Mouse (Mus musculus): ENCODE measurements at regions not wholly inside any gene's neighbourhood (a gene's known extent, or its start where the extent isn't known, plus 50 kb on each side); places are given as distances from the start of the nearest gene placed in this dataset.

DNA sequence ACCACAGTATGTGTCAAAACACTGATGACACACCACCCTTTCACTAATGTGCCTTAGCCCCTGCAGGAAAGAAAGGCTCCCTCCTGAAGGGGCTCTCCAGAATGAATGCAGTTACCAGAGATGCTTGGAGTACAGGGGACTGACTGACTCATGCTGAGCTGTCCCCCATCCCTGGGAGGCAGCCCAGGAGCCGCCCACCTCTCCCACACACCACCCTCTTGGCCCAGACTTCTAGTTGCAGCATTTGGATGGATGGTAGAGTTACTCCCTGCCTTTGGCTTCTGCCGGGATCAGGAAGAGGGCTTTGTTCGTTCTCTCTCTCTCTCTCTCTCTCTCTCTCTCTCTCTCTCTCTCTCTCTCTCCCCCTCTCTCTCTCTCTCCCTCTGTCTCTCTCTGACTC lies 53.4 kb upstream of the Jun start:
- DNase-seq (ENCODE audit: low spot score in 2 of 2), result no peak

DNA sequence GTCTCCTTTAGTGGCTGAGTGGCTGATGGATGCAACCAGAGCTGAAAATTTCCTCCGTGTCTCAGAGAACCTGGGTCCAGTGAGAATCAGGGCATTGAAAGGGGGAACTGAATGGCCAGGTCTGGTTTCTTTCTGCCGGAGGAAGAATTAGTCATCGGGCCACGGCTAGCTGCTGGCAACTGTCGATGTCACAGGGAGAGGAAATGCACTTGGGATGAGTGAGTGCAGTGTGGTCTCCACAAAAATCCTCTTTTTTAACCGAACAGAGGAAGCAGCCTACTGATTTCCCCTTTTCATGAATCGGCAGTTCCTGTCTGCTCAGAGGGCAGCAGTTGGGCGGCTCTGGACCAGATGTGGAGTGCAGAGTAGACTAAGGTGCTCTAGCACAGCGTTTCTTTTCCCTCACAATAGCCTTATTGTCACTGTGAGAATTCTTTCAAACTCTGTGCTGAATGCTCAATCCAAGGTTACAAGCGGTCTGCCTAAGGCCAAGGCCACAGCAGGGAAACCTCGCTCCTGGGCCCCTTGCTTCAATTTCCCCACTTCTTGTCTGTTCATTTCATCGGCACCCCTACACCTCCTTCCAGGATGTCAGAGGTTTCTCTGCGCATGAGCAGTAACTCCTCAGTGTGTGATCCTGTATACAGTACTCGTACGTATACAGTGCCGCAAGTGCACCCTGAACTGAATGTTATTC lies 54.1 kb upstream of the Jun start:
- no peak for DNase-seq (ENCODE audit: low spot score in 2 of 2)

DNA sequence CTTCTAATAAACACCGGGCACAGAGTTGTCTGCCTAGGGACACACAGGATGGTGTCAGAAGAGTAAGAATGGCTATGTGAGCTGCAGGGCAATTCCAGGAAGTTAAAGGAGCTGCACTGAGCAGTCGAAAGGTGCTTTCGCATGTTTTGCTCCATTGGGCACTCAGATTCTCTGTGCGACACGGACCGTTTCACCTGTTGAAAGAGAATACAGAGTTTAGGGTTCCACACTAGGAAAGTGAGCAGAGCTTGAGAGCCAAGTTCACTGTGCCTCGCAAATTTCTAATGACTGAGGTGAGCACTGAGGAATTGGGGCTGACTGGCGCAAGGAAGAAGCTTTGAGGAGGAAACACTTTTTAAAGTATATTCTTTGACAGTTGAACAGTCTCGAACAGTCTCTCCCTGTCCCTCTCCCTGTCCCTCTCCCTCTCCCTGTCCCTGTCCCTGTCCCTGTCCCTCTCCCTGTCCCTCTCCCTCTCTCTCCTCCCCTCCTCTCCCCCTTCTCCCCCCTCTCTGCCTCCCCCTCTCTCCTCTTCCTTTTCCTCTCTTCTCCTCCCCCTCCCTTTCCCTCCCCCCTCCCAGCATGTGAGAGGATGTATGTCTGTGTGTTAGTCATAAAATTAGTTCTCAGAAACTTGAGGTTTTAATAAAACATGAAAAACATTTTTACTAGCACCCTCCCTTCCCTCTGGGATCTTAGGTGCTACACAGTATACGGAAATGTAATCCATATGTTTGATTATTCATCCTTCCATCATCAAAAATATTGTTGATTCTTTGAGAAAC lies 55.1 kb upstream of the Jun start:
- DNase-seq (ENCODE audit: low spot score in 2 of 2), result no peak

DNA sequence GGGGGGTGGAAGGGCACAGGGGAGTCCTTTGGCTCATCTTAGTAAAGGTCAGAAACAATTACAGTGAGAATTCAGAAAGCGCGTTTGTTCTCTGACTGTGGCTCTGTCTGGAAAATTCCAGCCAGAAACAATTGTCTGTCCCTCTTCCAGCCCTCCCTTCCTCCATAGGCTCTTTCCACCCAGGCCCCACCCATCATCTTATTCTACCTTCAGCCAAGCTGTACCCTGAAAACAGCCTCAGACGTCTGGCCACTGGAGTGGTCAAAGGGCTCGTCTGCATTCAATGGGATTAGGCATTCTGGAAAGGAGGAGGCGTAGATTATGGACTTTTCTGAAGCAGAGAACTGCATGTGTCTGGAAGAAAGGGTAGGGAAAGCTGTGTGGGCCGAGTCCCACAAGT lies 56.8 kb upstream of the Jun start:
- DNase-seq (ENCODE audit: low spot score in 2 of 2), result no peak

DNA sequence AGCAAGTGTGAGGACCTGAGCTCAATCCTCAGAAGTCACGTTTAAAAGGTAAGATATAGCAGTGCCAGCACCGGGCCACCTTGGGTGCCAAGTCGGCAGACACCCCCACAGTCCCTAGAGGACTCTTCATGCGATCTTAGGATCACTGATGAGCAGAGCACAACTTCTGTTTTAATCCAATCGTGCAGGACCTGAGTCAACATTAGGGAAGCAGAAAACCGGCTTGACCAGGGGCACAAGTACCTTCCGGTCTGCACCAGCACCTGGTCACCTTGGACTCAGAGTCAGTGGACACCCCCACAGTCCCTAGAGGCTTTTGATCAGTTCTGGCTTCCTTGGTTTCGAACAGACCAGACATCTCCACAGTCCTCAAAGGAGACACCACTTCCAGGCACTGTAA lies 58.8 kb upstream of the Jun start:
- no peak for DNase-seq (ENCODE audit: low spot score in 2 of 2)

DNA sequence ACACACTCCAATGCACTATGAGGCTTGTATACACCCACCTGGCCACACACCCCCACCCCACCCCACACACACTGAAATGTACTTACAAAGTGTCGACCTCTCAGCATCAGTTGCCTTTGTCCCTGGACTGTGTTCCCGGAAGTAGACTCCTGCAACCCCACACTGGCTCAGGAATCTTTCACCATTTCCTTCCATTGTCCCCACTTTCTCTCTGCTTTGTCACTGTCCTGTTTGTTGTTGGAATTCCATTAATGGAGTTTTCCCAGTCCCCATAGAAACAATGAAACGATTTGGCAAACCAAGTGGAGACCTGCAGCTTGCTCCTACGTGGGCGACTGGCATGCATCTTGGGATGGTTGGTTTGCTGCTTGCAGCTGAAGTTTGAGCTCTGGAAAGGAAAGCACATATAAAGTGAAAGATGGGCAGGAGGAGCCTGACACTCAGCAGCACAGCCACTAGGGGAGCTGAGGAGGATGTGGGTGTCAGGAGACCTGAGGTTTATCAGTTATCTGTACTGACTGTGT lies 65.2 kb upstream of the Jun start:
- no peak for DNase-seq (ENCODE audit: low spot score in 2 of 2)

DNA sequence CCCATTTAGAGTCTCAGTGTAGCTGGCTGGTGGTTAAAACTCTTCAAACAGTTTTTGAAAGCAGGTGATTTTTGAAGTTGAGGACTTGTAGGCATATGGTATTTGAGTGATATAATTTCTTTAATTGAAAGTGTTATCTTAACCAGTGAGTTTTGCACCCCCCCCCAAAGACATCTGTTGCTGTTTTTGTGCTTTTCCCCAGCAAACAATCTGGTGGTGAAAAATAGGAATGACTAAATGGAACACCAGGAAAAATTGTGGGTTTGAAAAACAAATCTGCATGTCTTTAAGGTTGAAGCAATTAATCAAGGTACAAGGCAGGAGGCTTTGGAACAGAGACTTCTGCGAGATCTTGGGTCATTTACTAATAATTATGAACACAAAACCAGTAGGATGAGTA lies 68.9 kb upstream of the Jun start:
- DNase-seq (ENCODE audit: low spot score in 2 of 2), result no peak

DNA sequence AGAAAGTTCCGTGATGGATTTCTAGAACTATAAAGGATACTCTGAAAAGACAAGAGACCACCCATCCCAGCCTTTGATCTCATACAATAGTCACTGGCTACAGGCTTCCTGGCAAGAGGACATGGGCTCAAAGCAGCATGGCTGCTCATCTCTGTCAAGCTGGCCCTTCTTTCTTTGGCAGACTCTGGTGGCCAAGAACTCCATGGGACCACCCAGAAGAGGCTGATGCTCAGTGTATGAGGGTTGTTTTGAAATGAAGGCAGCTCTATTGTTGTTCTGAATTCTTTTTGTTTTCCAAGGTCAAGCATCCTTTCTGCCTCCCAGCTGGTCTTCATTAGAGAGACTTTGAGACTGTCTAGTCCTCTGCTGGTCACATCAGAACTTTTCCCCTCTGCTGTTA lies 73.3 kb upstream of the Jun start:
- DNase-seq (ENCODE audit: low spot score in 2 of 2), result no peak

DNA sequence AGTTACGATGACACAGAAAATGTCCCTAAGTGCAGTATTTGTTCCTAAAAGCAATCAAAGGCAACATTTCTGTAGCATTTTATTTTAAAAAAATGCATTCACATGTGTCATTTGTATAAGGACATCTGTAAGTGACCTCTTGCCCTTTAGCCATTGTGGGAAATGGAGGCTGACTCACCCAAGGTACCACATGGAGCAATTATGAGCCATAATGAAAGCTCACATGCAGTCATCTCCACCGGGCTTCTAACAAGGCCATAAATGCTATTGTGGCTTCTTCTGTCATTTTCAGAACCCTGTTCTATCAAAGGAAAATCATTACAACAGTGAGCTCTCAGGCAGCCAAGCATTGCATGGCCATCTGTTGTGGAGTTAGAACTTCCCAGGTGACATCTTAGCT lies 75.9 kb upstream of the Jun start:
- no peak for DNase-seq (ENCODE audit: low spot score in 2 of 2)

DNA sequence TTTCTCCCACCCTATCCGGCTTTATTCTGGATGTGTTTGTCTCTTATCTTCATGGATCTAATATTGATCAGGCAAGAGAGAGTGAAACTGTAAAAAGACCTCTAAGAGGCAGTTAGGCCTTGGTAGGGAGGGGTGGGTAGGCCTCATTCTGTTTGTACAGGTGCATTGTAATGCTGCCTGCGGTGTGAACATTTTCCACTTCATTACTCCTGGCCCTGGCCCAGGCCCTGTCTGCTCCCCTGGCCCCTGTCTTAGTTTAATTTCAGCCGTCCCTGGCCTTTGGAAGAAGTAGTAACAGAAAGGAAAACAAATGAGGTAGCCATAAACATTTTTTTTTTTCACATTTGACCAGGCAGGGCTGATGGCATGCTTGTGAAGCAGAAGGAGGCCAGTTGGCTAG lies 81.8 kb upstream of the Jun start:
- DNase-seq (ENCODE audit: low spot score in 2 of 2), result no peak

DNA sequence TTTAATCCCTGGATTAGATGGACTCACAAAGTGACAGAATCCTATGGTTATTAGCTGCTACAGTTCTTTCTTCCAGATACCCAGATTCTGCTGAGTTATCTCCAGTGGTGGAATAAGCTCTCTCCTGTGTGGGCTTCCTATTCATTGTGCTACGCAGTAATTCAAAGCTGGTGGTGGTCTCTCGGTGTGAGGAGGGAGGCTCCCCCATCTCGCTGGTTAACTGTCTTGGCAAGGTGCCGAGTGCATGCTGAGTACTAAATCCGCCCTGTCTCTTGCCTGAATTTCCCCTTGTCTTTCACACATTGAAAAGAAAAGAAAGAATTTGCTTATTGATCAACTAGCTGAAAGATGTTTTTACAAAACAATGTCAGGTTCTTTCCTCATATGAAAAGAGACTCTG lies 82.6 kb upstream of the Jun start:
- no peak for DNase-seq (ENCODE audit: low spot score in 2 of 2)

DNA sequence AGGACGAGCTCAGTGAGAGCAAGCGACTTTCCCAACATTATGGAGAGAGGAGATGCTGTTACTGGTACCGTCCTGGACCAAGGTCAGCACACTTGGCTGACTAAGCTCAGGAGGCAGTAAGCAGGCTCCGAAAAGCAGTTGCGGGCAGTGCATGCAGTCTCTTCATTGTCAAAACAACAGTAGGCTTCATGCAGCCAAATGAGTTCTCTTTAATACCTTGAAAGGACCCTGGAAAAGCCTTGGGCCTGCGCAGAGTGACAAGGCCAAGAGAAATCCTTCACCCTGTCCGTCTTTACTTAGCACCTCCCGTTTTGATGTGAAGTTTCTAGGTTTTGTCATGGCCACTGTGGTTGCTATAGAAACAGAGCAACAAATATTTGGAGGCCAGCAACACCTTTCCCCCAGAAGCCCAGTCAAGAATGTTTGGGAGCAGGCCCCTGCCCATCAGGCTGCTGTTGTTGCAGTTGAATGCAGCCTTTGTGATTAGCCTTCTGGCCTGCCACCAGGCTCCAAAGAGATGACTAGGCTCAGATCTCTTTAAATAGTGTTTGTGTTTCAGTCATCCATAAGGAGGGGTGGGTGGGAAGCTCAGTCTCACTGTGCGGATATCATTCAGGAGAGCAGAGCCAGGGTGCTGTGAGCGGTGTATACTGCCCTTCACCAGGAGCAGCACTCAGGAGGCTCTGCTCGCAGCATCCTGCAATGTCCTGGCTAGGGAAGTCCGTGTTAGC lies 85.6 kb upstream of the Jun start:
- no peak for DNase-seq (ENCODE audit: low spot score in 2 of 2)

DNA sequence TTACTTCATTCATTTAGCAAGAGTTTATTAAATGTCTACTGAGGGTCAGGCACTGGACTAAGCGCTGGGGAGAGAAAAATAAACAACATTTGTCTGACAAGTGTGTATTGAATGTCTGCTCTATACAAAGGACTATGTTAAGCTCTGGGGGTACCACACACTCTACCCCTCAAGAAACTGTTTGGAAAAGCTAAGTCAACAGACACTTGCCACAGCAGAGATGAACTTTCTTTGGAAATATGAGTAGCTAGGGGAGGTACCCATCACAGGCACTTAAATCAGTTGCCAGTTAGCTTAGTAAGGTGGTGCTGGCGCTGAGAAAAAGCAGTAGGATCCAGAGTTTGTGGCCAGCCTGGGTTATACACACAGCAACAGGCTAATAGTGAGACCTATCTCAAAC lies 86.7 kb upstream of the Jun start:
- DNase-seq (ENCODE audit: low spot score in 2 of 2), result no peak

DNA sequence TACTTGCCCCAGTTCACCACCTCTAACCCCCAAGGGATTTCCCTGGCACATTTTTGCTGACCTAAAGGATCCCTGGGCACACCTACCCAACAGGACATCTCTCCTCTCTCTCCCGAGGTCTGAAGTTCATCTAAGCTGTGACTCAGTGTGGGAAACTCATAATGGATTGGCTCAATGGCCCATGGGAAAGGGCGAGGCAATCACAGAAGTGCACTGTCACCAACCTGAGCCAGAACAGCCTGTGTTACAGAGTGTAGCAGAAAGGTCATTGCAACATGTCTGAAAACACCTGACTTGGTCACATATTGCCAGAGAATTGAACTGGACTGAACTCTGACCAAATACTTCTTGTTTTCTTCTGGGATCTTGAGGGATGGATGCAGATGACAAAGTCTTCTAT lies 89.2 kb upstream of the Jun start:
- DNase-seq (ENCODE audit: low spot score in 2 of 2), result no peak

DNA sequence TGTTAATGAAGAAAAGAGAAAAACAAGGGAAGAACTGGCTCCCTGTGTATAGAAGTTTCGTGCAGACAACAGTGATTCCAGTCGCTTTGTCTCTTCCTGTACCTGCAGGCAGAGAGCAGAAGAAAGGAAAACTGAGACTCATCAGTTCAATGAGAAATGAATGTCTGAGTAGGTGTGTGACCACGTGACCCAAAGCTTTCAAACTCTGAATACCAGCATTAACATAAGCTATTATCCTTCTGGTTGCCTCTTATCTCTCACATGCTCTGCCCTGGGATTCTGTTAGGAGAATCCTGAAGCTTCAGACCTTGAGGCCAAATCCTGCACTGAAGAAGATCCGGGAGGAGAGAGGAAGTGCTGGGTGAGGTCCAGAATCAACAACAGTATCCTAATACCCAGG lies 91.1 kb upstream of the Jun start:
- no peak for DNase-seq (ENCODE audit: low spot score in 2 of 2)

DNA sequence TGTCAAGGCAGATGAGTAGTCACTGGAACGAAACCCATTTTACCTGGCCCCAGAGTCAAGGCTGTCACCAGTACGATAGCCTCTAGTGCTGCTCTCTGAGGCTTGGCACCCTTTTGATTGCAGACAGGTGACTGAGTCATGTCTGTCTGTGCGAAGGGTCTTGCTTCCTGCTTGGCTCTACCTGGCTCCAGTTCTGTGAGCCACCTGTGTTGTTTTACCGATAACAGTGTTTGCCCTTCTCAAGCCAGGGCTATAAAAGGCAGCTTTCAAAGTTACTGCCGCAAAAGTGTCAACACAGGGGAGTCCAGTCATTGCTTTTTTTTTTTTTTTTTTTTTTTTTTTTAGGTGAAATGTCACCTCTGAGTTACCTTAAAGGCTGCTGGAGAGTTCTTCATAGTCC lies 91.6 kb upstream of the Jun start:
- no peak for DNase-seq (ENCODE audit: low spot score in 2 of 2)

DNA sequence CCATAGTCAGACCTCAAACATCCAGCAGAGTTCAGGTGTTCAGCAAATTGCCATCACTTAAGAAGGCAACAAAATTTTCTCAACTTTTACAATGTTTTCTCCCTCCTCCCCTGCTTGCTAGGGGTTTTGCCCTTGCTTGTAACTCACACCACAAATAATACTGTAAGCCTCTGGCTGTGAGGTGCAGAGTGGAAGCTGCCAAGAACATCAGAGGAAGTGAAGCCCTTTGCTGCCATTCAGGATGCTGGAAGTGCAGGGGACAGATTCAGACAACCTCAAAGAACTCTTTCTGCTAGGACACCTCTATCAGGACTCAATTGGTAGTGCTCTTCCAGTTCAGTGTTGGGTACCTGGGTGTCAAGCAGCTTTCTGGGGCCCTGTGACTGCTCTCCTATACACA lies 92.4 kb upstream of the Jun start:
- no peak for DNase-seq (ENCODE audit: low spot score in 2 of 2)

DNA sequence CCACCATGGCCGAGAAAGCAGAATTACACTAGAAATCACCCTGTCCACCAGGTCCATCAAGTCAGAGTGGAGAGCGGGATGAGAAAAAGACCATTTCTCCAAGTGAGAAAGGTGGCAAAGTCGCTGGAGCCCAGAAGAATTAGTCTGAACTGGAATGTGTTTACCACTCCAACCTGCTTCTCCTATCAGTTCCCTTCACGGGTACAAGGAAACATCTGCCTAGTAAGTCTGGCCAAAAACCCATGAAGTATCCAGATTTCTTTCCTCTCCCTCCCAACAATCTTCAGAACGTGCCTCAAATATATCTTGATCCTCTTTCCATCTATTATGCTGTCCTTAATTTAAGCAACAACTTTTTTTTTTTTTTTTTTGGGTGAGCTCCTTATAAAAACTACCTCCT lies 94.2 kb upstream of the Jun start:
- no peak for DNase-seq (ENCODE audit: low spot score in 2 of 2)

DNA sequence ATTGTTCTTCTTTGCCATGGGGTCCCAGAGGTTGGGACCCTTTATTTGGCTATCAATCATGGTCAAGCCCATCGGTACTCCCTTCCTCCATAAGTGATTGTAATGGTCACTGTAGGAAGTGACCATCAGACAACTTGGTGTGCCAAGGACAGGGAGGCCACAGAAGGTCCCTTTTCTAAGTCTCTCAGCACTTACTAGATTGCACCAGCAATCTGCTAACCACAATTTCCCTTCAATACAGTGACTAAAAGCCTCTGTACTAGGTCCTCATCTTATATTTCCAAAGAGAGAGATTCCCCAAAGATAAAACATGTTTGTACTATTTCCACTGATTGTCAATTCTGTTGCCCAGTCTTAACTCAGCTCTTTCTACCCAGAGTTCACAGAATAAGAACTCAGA lies 96.6 kb upstream of the Jun start:
- no peak for DNase-seq (ENCODE audit: low spot score in 2 of 2)

DNA sequence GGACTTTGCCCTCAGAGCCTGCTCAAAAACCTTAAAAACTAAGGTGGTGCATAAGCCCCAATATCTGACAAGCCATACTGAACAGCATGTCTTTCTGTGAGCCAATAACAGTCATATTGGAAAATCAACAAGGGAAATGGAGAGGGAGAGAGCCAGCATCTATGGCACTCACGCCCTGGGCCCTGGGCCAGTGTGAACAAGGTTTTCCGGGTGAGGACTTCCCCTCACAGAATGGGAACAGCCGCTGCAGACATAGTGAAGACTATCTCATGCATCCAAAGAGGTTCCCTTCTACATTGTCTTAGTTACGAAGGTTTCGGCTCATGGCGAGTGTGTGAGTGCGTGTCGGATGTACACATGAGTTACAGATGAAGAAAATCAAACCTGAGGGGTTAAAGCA lies 99.7 kb upstream of the Jun start:
- no peak for DNase-seq (ENCODE audit: low spot score in 2 of 2)

DNA sequence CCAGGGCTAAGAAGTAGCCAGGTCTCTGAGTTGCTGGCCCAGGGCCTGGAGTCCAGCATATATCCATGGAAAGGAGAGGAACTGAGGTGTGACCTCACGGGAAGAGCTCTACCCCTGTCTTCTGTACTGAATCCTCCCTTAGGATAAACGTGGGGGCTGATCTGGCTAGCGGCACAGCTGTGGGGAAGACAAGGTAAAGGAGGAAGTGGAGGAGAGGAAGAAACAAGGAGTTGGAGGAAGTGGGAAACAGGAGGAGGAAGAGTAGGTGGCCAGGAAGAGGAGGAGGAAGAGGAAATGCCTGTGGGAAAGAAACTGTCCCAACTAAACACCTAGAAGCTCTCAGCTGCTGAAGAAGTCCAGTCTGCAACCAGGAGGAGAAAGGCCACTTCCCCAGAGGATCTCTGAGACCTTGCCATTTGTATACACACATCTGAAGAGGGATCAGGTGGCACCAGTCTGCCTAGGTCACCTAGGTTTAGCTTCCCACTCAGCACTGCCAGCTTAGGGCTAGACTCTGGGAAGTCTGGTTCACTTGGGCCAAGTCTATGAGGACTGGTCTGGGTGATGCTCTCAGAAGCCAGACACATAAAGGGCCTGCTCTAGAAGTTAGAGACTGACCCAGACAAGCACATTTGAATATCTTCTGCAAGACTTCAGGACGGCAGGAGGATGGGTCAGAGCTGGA lies 100.6 kb upstream of the Jun start:
- DNase-seq (ENCODE audit: low spot score in 2 of 2), result no peak

DNA sequence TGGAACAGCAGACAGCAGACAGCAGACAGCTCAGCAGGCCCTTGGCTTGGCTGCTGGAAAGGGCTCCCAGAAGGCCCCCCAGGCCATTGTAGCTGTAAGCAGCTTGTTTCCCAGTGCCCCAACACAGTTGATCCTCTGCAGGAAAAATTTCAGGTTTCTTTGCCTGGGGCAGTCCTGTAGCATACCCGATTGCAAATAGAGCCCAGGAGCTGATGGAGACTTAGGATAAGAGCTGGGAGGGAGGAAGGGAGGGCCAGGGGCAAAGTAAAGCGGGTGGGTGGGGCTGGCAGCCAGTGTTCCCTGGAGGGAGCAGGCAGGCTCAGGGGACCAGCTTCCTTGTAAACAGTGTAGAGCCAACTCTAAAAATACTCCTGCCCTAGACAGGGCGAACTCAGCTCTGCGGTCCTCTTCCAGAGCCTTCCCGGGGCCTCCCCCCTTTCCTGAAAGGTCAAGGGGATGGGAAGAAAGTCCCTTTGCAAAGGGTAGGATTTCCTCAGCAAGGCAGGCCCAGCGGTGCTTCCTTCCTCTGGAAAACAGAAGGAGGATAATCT lies 101.8 kb upstream of the Jun start:
- DNase-seq (ENCODE audit: low spot score in 2 of 2), result no peak

Measured in frontal cortex, postnatal 10 days (tissue).